Mouse (Mus musculus): ENCODE results near the gene Ehmt2.
A peak's percentile ranks its signal among the peaks of the same experiment; 100 is the strongest.

Gene Ehmt2

DNA sequence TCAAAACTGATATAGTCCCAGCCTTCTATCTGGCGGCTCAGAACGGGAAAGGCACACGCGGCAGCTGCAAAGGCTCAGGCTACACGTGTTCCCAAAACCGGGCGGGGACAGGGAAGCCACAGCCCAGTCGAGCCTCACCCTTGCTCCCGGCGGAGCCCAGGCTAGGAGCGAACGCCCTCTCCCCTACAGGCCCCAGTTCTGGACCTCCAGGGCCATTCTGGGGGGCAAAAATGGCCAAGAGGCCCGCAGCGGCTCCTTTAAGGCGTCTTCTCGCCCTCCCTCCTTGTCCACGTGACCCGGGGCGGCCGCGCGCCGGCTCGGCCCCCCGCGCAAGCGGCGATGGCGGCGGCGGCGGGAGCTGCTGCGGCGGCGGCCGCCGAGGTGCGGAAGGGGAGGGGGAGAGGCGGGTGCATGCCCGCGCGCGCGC lies at the start of gene Ehmt2, which contains the start of gene C2:
Gene Ehmt2, plus strand, starts transcription at position 310 of the 427 bp plus-strand sequence.
Gene C2, minus strand, starts transcription at position 106 of the 427 bp plus-strand sequence.
- peak; percentile 36 for DNase-seq (ENCODE audit: low read depth, low spot score)

DNA sequence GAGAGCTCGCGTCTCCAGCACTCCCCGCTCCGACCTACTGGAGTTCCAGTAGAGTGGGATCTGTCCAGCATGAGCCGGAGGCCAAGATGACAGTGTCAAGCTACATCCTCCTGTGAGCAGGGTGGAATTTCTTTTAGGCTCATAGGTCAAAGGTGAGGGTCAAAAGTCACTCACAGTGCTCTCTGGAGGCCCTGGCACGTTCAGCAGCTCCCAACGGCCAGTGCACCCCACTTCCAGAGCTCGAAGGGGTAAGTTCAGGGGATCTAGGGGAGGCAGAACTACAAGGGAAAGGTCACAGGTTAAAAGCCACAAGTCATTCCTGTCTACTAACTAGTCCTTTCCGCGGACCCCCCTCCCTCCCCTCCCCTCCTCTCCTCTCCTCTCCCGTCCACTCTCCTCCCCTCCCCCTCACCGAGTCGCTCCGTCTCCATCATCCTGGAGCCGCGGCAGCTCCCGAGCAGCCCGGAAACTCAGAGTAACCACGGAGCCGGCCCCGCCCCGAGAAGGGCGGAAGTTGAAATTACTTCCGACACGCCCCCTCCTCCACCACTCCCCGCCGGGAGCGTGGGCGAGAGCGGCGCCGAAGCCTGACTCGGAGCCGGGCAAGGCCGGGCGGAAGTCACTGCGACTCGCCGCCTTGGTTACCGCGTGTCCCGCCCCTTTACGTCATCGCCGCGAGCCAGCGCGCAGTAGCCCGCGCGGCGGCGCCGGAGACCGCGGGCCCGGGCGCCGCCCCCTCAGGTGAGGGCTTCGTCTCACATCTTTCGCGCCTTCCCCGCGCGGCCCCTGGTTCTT lies 48.4 kb upstream of the Ehmt2 start, which contains the start of the genes Skiv2l and Nelfe:
Gene Skiv2l, minus strand, starts transcription at position 489 of the 795 bp plus-strand sequence.
Gene Nelfe, plus strand, starts transcription at position 670 of the 795 bp plus-strand sequence.
- DNase-seq (ENCODE audit: low read depth, low spot score) = peak; percentile 92

DNA sequence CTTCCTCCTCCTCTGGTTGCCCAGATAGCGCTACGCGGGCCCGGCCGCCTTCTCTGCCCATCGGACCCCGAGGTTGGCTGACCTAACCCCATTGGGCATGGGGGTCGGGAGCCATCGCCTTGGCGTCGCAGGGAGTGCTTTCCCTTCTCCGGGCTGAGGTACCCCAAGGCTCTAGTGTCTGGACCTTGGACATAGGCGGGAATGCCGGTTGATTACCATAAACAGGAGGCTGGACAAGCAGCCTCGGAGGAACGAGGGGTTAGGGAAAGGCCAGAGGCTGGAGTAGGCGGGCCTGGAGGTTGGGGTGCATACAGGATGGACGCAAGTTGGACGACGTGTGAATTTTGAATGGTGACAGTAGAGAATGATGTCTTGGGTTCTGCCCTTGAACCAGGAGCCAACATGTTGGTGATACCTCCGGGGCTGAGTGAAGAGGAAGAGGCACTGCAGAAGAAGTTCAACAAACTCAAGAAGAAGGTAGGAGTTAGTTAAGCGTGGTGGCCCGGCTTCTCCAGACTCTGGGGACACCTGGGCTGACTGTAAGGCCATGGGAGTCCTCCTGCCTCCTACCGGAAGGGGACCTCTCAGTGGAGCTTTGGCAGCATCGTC lies 47.6 kb upstream of the Ehmt2 start:
- no peak for DNase-seq (ENCODE audit: low read depth, low spot score)

DNA sequence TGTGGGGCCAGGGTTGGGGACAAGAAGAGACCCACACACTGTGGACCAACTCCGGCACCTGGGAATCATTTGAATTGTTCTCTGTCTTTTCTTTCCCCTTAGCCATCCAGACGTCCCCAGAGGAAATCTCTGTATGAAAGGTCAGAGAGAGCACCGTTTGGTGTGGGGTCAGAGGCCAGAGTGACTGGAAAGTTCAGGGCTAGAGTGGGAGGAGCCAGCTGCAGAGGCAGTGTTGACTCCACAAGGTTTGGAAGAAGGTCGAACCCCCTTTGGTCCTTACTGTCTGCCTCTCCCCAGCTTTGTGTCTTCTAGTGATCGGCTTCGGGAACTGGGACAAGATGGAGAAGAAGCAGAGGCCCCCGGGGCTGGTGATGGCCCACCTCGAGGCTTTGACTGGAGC lies 44.8 kb upstream of the Ehmt2 start:
- no peak for DNase-seq (ENCODE audit: low read depth, low spot score)

DNA sequence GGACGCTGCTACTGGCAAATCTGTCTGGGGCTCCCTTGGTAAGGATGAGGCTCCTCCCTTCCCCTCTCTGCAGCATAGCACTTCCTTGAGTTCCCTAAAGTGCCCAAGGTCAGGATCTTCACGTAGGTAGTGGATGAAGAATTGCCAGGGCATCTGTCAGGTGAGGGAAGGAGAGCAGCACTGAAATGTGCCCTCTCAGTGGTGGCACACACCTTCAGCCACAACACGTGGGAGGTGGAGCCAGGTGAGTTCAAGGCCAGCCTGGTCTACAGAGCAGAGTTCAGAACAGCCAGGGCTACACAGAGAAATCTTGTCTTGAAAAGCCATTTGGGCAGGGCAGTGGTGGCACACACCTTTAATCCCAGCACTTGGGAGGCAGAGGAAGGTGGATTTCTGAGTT lies 43.5 kb upstream of the Ehmt2 start:
- DNase-seq (ENCODE audit: low read depth, low spot score) = no peak

DNA sequence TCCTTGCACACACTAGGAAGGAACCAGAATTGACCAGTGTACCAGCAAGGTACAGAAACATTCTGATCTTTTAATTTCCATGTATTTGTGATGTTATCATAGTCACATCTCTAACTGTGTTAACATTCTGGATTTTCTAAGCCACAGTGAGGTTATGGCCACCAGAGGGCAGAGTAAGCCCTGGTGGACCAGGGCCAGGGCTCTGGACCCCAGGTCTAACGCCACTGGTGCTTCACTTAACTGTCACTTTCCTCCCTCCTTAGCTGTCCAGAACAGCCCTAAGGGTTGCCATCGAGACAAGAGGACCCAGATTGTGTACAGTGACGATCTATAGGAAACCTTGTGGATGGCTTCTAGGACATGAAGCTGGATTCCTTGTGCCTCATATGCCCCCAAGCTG lies 42.4 kb upstream of the Ehmt2 start:
- no peak for DNase-seq (ENCODE audit: low read depth, low spot score)

DNA sequence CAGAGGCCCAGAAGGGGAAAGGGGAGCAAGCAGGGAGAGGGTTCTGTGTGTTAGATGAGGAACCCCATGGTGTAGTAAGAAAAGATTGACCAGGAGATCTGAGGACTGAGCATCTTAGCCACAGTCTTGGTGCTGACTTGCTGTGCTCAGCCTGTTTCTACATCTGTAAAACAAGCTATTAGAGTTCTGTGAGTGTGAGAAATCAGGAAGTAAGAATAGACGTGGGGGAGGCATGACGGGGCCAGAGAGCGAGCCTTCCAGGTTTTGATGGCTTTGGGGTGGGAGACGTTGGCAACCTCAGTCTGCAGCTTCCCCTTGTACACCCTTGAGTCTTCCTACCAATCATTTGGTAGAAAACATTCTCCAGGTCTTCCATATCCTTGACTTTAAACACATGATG lies 39.6 kb upstream of the Ehmt2 start:
- DNase-seq (ENCODE audit: low read depth, low spot score) = no peak

DNA sequence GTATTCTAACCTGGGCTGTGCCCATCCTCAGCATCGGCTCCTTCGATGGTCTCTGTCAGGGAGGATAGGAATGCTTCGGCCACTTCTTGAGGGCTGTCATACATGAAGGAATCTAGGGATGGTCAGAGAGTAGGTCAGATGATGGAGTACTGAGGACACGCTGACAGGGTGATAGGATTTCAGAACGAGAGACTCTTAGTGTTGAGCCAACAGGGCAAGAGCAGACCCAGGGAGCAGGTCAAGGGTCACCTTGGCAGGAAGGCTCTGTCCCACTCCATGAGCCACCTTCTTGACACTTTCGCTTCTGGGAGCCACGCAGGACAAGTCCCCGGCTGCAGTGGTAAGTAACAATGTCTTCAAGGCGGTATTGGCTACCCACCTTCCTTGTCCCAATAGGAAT lies 37.8 kb upstream of the Ehmt2 start:
- DNase-seq (ENCODE audit: low read depth, low spot score) = no peak

DNA sequence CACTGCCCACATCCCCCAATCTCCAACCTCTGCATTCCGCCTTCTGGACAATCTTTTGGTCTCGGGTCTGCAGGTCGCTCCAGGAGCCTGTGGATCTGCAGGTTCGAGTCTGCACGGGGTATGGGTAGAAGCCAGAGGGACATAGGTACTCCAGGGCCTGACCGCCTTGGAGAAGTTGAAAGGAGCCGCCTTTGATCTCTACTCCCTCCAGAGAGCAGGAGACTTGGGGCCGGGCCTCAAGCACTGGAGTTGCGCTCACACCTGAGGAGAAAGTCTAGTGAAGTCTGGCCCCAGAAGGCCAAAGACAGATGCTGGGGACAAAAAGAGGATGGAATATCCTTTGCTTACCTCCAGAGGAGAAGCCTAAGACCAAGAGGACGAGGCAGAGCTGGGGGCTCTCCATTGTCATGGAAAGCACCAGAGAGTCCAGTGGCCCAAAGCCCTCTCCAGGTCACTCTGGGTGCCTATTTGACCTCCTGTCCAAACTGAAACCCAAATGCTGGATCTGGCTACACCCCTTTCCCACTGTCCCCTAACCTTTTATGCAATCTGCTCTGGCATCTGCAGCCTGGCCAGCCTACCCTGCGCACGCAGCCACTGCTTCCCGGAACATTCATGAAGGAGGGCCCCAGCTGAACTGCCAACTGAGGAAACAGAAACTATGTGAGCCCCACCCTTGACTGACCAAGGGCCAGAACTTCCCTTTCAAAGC lies 36.4 kb upstream of the Ehmt2 start:
- DNase-seq (ENCODE audit: low read depth, low spot score) = no peak

DNA sequence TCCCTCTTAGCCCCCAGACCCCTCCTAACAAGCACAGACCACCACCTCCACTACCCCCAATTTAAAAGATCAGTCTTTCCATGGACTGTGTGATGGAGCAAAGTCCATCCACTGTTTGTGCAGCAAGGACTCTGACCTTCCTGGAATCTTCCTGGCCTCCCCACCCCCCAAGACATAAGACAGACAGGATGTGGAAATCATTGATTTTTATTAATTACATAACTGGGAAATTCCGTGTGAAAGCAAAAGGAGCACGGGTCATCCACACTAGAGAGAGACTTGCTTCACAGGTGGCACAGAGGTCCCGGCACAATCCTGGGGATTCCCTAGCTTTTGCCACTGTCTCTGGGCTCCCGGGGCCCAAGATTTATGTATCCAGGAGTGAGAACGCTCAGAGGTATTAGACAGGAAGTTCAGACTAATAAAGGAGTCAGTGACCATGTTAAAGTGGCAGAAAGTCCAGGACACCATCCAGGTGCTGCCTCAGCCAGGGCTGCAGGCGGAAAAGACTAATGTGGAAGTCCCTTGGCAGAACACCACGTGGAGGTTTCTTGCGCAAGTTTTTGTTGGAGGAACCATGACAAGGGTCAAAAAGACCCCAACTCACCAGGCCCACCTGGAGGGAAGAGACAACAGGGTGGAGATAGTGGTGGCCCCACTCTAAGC lies 35.7 kb upstream of the Ehmt2 start, which contains the start of gene Cfb:
Gene Cfb, minus strand, starts transcription at position 103 of the 666 bp plus-strand sequence.
- DNase-seq (ENCODE audit: low read depth, low spot score) = no peak

DNA sequence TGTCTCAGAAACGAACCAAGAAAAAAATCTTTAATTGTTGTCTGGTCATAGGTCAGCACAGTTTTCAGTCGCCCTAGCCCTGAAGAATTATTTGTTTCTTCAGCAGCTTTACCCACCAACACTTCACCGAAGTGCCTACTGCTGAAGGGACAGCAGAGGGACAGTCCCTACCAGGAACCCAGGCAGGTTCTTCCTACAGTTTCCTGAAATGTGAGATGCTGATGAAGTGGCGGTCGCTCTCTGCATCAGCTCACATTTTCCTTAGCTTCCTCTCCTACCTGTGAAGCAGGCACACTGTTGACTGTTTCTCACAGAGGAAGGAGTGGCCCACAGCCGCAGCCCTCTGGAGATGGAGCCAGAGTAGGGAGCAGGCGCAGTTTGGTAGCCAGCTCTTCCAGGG lies 32.3 kb upstream of the Ehmt2 start:
- DNase-seq (ENCODE audit: low read depth, low spot score) = no peak

DNA sequence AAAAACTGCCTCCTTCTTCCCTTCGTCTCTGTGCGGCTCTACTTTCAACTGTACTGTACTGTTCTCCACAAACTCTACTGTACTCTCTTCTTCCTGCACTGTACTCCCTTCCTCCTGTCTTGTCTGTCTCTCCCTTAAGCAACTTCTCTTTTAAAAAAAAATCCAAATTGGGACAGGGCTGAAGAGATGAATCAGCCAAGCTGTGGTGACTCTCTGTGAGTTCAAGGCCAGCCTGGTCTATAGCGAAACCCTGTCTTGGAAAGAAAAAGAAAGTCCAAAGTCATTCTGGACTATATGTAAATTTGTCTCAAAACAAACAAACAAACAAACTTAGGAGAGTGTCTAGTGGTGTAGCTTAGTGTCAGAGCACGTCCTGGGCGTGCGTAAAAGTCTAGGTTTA lies 23.9 kb upstream of the Ehmt2 start:
- DNase-seq (ENCODE audit: low read depth, low spot score) = no peak

DNA sequence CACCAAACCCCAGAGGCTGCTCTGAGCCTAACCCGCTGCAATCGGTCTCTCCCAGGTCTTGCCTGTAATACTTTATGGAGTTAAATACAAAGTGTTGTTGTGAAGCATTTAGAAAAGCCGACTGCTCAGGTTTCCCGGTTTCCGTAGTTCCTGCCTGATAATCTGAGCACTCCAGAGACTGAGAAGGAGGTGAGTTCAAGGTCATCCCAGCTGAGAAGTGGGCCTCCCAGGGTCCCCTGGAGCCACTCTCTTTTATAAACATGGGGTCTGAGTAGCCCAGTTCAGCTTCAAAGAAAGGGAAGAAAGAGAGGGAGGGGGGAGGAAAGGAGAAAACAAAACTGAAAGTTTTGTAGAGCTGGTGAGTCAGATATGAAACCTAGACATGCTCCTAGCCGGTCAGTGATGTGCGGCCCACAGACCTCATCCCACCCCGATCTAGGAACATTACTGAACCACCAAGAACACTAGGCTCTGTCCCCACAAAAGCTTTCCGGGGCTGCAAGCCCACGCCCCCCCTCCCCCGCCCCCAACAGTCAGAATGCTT lies 18.9 kb upstream of the Ehmt2 start, which contains the start of gene Zbtb12:
Gene Zbtb12, plus strand, starts transcription at position 148 of the 544 bp plus-strand sequence.
- DNase-seq (ENCODE audit: low read depth, low spot score) = no peak

DNA sequence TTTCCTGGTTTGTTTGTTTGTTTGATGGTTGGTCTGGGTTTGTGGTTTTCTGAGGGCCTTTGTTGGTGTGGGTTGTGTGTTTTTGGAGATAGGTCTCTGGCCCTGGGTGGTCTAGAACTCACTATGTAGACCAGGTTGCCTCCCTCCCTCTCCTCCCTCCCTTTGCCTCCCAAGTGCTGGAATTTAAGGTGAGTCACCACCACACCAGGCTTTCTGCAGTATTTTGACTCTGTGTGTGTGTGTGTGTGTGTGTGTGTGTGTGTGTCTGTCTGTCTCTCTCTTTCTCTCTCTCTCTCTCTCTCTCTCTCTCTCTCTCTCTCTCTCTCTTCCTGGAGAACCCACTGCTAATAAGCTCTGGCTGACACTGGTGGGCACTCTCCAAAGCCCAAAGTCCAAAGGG lies 17.1 kb upstream of the Ehmt2 start:
- no peak for DNase-seq (ENCODE audit: low read depth, low spot score)

DNA sequence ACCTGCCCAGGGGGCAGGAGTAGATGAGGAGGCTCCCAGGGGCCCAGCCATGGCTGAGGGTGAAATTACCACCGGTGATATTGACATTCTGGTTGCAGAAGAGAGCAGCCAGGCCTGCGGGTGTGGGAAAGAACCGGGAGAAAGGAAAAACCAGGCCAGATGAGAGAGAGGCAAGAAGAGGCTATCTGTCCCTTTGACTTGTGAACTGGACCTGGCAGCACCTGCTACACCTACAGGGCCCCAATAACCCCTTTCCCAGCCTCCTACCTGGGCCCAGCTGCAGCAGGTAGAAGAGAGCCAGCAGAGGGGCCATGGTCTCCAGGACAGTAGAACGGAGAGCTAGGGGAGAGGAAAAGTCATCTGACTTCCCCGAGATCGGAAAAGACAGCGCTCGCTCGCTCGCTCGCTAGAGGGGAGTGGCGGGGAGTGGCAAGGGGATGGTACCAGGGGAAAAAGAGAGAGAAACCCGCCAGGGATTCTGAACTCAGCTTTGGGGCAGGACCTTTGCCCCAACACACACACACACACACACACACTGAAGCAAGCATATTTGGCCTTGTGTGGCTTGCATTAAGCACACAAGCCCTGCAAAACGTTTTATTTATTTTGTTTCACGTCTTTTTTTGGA lies 16.5 kb upstream of the Ehmt2 start, which contains the start of gene Gm20547:
Gene Gm20547, minus strand, starts transcription at position 360 of the 628 bp plus-strand sequence.
- no peak for DNase-seq (ENCODE audit: low read depth, low spot score)

DNA sequence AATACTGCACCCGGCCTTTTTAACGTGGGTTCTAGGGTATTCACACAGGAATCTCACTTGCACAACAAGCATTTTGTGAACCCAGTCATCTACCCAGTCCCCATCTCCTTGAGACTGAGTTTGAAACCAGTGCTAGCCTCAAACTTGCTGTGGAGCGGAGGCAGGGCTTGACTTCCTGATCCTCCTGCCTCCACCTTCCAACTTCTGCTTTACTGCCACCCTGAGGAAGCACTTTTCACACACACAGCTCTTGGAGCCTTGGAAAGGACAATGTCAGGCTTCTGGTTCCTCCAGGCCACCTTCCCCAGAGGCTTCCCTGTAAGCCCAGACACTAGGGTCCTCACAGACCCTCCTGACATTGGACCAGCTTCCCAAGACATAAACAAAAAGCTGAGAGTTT lies 14.9 kb upstream of the Ehmt2 start:
- DNase-seq (ENCODE audit: low read depth, low spot score) = no peak

DNA sequence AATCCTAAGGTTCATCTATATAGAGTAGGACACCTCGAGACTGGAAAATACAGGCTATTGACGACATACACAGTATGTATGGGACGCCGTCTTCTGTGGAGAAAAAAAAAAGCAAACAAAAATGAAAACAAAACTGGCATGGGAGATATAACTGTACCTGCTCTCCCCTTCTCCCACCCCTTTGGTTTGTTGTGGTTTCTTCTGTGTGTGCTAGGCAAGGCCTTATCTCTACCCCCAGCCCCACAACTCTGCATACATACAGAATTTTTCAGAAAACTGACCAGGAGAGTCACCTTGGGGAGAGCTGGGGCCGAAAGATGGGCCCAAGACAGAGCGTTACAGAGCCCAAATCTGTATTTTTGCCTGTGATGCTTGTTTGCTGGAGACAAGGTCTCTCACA lies 13.6 kb upstream of the Ehmt2 start:
- DNase-seq (ENCODE audit: low read depth, low spot score) = no peak

DNA sequence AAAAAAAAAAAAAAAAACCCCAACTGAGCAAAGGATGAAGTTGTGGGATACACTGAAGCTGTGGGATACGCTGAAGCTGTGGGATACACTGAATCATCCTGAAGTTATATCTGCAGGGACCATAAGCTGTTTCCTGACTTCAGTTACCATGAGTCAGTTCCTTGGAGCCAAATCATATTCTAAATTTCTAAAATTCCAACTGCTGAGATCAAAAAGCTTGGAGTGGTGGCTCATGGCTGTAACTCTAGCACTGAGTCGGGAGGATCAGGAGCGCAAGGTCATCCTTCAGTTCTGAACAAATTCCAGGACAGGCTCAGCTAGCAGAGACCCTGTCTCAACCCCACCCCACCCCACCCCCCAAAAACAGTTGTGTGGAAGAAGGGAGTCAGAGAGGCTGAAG lies 12.7 kb upstream of the Ehmt2 start:
- no peak for DNase-seq (ENCODE audit: low read depth, low spot score)

DNA sequence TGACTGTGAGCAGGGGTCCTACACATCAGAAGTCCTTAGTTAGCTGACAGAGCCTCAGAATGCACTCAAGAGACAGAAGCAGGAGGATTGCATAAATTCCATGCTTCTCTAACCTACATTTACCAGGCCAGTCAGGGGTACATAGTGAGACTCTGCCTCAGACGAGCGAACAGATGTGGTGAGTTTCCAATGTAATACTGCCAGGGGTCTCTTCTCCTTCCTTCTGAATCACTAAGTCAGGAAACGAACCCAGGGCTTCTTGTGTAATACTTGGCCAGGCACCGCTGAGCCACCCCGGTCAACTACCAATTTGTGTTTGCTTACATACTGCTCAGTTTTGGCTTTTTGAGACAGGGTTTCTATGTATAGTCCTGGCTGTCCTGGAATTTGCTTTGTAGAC lies 10.3 kb upstream of the Ehmt2 start:
- DNase-seq (ENCODE audit: low read depth, low spot score) = no peak

DNA sequence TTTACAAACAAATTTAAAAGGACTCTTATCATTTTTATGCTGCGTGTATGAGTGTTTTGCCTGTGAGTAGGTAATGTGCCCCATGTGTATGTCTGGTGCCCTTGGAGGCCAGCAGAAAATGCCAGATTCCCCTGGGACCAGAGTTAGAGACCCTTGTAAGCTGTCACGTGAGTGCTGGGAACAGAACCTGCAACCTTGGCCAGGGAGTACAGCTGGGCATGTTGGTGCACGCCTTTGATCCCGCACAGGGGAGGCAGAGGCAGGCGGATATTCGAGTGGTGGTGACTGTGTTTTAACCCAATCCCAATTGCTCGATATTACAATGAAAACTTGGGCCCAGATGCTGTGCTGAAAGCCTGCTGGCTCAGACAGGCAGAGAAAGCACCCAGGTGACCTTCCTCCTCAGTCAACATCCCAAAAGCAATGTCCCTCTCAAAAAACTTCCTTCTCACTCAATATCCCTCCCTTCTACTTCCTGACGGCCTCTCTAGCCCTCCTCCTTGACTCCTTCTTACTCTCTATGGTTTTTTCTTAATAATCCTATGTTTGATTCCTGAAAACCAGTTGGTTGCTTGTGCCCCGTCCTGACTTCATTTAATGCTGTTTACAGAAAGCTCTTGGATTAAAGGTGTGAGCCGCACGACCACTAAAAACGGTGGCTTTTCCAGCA lies 8.1 kb upstream of the Ehmt2 start:
- no peak for DNase-seq (ENCODE audit: low read depth, low spot score)

Data from c-Kit-negative CD71-positive TER-119-positive erythroid progenitor cells, embryonic 14.5 days (primary cell).